Mouse (Mus musculus) cortical plate, adult 2 months (tissue): ENCODE measurements around the gene Adcy4. TPM values are rescaled to one million over a fixed set of nuclear protein-coding genes. Genes with fewer than 3 reads are reported as not detected.

Experiments used
- H3K27ac ChIP-seq: fragments of 200-500 bp; 2 replicates; pipeline ENCODE4 v1.5.1; 2012; ENCODE audit warnings: low read length, control low read depth, inconsistent platforms; ENCODE audit not compliant: insufficient read depth
- H3K4me1 ChIP-seq: fragments of 200-500 bp; 2 replicates; pipeline ENCODE4 v1.6.1; 2011; ENCODE audit warnings: low read length; ENCODE audit not compliant: control insufficient read depth, insufficient read depth
- H3K4me3 ChIP-seq: fragments of 200-500 bp; 2 replicates; pipeline ENCODE4 v1.5.1; 2011; ENCODE audit warnings: mild to moderate bottlenecking, low read length, control low read depth; ENCODE audit not compliant: insufficient read depth
- CTCF ChIP-seq: fragments of 200-500 bp; IDR thresholded peaks from 2 replicates; pipeline ENCODE4 v1.5.1; 2011; ENCODE audit warnings: mild to moderate bottlenecking, control low read depth, low read length; ENCODE audit not compliant: insufficient read depth; ENCODE audit errors: extremely low read depth
- POLR2A ChIP-seq: fragments of 200-500 bp; IDR thresholded peaks from 2 replicates; pipeline ENCODE4 v1.6.1; 2011; ENCODE audit warnings: mild to moderate bottlenecking, low read length, control low read depth; ENCODE audit not compliant: insufficient read depth; ENCODE audit errors: extremely low read depth
- polyA plus RNA-seq: library from polyadenylated mRNA; depleted of rRNA; stranded (reverse); fragments of >200 nt; gene quantifications from 2 replicates; pipeline ENCODE4 v1.2.3, GENCODE M21; 2012; rRNA removed

Adcy4 gene
- polyA plus RNA-seq, 1 experiment: 3.4 TPM

DNA sequence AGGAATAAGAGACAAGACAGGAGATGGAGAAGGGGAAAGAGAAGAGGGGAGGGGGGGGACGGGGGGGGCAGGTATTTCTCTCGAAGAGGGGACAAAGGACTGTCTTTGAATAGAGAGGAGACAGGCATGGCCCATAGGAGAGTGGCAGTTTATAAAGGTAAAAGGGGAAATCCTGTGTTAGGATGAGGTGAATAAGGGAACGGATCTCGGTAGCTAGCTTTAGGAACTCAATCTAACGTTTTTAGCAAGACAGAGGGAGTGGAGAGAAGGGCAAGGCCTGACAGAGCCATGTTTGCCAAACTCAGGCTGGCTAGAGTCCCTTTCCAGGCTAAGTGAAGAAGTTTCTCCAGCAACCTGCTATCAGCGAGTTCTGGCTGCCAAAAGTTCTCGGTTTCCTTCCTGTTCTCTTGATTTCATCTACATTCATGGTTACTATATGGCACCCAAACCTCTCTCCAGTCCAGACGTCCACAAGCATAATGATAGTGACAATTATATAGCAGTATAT lies 61.4 kb downstream of the Adcy4 start:
- H3K27ac ChIP-seq: no peak overlapping the region
- TF ChIP-seq CTCF (no peak), POLR2A (no peak)
- H3K4me1 ChIP-seq: no peaks in the 10 kb centered on the region
- peak overlapping the region; percentile 62 for H3K4me3 ChIP-seq

DNA sequence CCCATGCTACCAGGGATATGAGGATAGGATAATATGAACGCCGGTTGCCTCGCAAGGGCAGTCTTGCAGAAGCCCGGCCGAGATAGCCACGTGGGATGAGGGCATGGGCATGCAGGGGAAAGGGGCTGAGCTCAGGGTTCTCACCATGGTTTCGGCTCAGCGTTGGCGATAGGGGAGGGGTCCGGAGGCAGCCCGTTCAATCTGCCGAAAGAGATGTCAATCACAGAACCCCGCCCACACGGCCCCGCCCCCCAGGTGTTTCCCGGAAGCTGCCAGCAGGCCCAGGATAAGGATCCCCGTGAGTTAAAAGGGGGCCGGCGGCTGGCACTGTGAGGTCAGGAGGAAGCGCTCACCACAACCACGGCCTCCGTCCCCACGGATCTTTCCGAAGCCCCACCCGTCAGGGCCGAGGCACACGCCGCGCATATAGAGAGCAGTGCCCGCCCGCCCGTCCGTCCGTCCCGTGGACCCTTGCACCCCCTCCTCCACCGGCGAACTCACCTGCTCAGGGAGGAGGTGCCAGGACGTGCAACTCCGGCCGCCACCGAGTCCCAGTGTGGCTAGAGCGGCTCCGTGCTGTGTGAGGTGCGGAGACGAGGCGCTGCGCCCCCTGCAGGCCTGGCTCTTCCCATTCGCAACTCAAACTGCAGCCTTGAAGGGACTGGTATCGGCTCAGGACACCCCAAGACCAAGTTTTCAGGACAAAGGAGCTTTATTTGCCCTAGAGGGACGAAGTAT lies 62.0 kb downstream of the Adcy4 start, which contains the start of gene Rabggta:
Rabggta (minus strand) TSS at position 564 of the 738 bp plus-strand sequence.
- Histone ChIP-seq H3K27ac (no peak within 1 kb of the TSS), H3K4me3 (peak within 1 kb of the TSS; percentile 62), H3K4me1 (no peaks in the 10 kb centered on the region)
- TF ChIP-seq POLR2A (peak; percentile 46; the same call in 1 of the 2 replicates), CTCF (peak; percentile 81)

DNA sequence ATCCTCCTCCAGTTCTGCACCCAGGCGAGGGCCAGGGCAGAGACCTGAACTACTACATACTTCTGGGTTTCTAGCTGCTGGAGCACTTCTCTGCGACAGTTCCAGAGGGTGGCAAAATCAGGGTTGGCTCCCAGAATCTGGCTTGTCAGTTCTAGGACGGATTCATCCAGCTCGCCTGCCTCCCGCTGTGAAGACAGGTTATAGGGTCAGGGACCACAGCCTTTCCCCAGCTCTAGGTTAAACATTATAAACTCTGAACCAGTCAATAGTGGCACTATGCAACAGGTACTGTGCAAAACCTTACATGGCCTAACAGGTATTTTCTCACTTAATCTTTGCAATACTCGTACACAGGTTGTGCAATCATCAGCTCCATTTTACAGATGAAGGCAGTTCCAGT lies 62.8 kb downstream of the Adcy4 start:
- Histone ChIP-seq H3K4me3 (peak overlapping the region; percentile 62; the same call in 1 of the 2 replicates), H3K4me1 (no peaks in the 10 kb centered on the region), H3K27ac (no peak overlapping the region)
- TF ChIP-seq CTCF (no peak), POLR2A (no peak)

DNA sequence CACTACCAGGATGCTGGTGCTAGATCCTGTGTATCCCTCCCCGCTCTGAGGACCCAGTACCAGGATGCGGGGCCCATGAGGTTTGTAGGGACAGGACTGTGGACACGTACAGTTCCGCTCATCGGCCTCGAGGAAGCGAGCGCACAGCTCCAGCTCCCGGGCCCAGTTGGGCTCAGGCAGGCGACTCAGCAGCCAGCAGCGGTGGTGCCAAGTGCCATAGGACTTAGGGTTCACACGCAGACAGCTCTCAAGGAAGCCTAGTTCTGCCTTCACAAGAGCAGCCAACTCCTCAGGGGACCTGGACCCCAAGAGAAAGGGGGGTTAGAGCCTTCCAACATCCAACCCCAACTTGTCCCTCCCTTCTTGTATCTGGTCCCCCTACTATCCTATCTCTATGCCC lies 63.2 kb downstream of the Adcy4 start:
- TF ChIP-seq POLR2A (no peak), CTCF (no peak)
- H3K4me3 ChIP-seq: no peak overlapping the region
- H3K4me1 ChIP-seq: no peaks in the 10 kb centered on the region
- H3K27ac ChIP-seq: no peak overlapping the region

DNA sequence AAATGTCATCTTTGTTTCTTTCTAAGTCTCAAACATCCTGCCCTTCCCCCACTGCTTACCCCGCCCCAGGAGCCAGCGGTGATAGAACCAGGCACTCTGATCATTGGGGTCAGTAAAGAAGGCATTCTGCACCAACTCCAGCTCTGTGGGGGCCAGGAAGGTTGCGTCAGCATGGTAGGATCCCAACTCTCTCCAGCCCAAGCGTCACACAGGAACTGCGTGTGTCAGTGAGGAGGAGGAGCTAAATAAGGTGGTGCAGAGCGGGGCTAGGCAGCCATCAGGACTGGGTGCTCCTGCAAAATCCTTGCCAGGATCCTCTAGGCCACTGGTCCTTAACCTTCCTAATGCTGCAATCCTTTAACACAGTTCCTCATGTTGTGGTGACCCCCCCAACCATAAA lies 64.2 kb downstream of the Adcy4 start:
- TF ChIP-seq CTCF: no peak
- TF ChIP-seq POLR2A: no peak
- H3K4me3 ChIP-seq: no peak overlapping the region
- H3K4me1 ChIP-seq: no peaks in the 10 kb centered on the region
- H3K27ac ChIP-seq: no peak overlapping the region

Other genes with a start within 250 kb of the Adcy4 start
- gene Pck2, start 243.8 kb downstream of the Adcy4 start, polyA plus RNA-seq: 27.2 and 35.7 TPM in 2 replicates
- 94.6 and 110 TPM in 2 replicates for gene Dcaf11, start 224.1 kb downstream of the Adcy4 start, polyA plus RNA-seq
- 0.86 and 1.7 TPM in 2 replicates for gene A730061H03Rik, start 223.7 kb downstream of the Adcy4 start, polyA plus RNA-seq
- not detected in 2 replicates for gene Fitm1, start 208.5 kb downstream of the Adcy4 start, polyA plus RNA-seq
- gene Psme1, start 206.0 kb downstream of the Adcy4 start, polyA plus RNA-seq: 50.2 and 61.4 TPM in 2 replicates
- gene Emc9, start 198.8 kb downstream of the Adcy4 start, polyA plus RNA-seq: 51.9 and 55.3 TPM in 2 replicates
- gene Psme2, start 193.0 kb downstream of the Adcy4 start, polyA plus RNA-seq: 37.3 and 44.5 TPM in 2 replicates
- gene Rnf31, start 192.4 kb downstream of the Adcy4 start, polyA plus RNA-seq: 22.5 and 24.7 TPM in 2 replicates
- gene Irf9, start 180.5 kb downstream of the Adcy4 start, polyA plus RNA-seq: 18.2 and 21.2 TPM in 2 replicates
- gene Rec8, start 166.1 kb downstream of the Adcy4 start, polyA plus RNA-seq: 5.0 and 5.8 TPM in 2 replicates
- 152 and 165 TPM in 2 replicates for gene Ipo4, start 148.1 kb downstream of the Adcy4 start, polyA plus RNA-seq
- 6.5 and 6.6 TPM in 2 replicates for gene Gm49378, start 146.2 kb downstream of the Adcy4 start, polyA plus RNA-seq
- 30.8 and 33.7 TPM in 2 replicates for gene Tm9sf1, start 140.3 kb downstream of the Adcy4 start, polyA plus RNA-seq
- 0.79 and 1.0 TPM in 2 replicates for gene Tssk4, start 133.9 kb downstream of the Adcy4 start, polyA plus RNA-seq
- gene Mdp1, start 123.6 kb downstream of the Adcy4 start, polyA plus RNA-seq: 46.8 and 47.9 TPM in 2 replicates
- 31.4 and 35.1 TPM in 2 replicates for gene Gmpr2, start 112.2 kb downstream of the Adcy4 start, polyA plus RNA-seq
- gene Nedd8, start 112.0 kb downstream of the Adcy4 start, polyA plus RNA-seq: 346 and 353 TPM in 2 replicates
- gene Tinf2, start 102.3 kb downstream of the Adcy4 start, polyA plus RNA-seq: 16.1 and 18.7 TPM in 2 replicates
- gene Tgm1, start 70.2 kb downstream of the Adcy4 start, polyA plus RNA-seq: 0.04 and 0.08 TPM in 2 replicates
- gene Rabggta, start 61.8 kb downstream of the Adcy4 start, polyA plus RNA-seq: 64.7 and 67.9 TPM in 2 replicates
- gene Dhrs1, start 38.4 kb downstream of the Adcy4 start, polyA plus RNA-seq: 117 TPM in 2 replicates
- gene Nop9, start 38.4 kb downstream of the Adcy4 start, polyA plus RNA-seq: 9.1 and 9.2 TPM in 2 replicates
- 16.9 and 18.2 TPM in 2 replicates for gene Cideb, start 25.6 kb downstream of the Adcy4 start, polyA plus RNA-seq
- gene Ltb4r2, start 22.7 kb downstream of the Adcy4 start, polyA plus RNA-seq: 0.15 and 0.17 TPM in 2 replicates
- 0.25 and 0.45 TPM in 2 replicates for gene Ltb4r1, start 18.1 kb downstream of the Adcy4 start, polyA plus RNA-seq
- 0.66 and 1.0 TPM in 2 replicates for gene Ripk3, start 4.8 kb upstream of the Adcy4 start, polyA plus RNA-seq
- gene Nfatc4, start 39.0 kb upstream of the Adcy4 start, polyA plus RNA-seq: 1.8 and 2.0 TPM in 2 replicates
- gene Nynrin, start 69.9 kb upstream of the Adcy4 start, polyA plus RNA-seq: 2.6 and 2.8 TPM in 2 replicates
- gene Cbln3, start 100.3 kb upstream of the Adcy4 start, polyA plus RNA-seq: 0.42 and 0.68 TPM in 2 replicates
- 11.4 TPM in 2 replicates for gene Khnyn, start 100.9 kb upstream of the Adcy4 start, polyA plus RNA-seq
- 147 and 150 TPM in 2 replicates for gene Sdr39u1, start 116.2 kb upstream of the Adcy4 start, polyA plus RNA-seq
- 0.13 and 0.25 TPM in 2 replicates for gene Cma1, start 160.6 kb upstream of the Adcy4 start, polyA plus RNA-seq
- gene Cma2, start 166.9 kb upstream of the Adcy4 start, polyA plus RNA-seq: not detected in 2 replicates
- not detected in 2 replicates for gene Mcpt1, start 233.9 kb upstream of the Adcy4 start, polyA plus RNA-seq
- not detected in 2 replicates for gene Mcpt9, start 246.4 kb upstream of the Adcy4 start, polyA plus RNA-seq